Mouse (Mus musculus): ENCODE measurements around the gene Wscd1.

Gene Wscd1

GRCm38 (mm10) chr11:71749671-71750070 is at the start of gene Wscd1:
Gene Wscd1, plus strand, starts transcription at chr11:71749920.
- no peak for DNase-seq (ENCODE audit: low spot score)

- no peak for DNase-seq (ENCODE audit: low spot score)
Observed at GRCm38 (mm10) chr11:71728066-71728465, 21.7 kb upstream of the Wscd1 start.

GRCm38 (mm10) chr11:71729287-71729686 is 20.4 kb upstream of the Wscd1 start:
- DNase-seq (ENCODE audit: low spot score), result no peak

GRCm38 (mm10) chr11:71733771-71734170 is 15.9 kb upstream of the Wscd1 start:
- DNase-seq (ENCODE audit: low spot score), result no peak

- no peak for DNase-seq (ENCODE audit: low spot score)
Observed at GRCm38 (mm10) chr11:71737106-71737505, 12.6 kb upstream of the Wscd1 start.

GRCm38 (mm10) chr11:71738501-71739045 is 11.1 kb upstream of the Wscd1 start:
- DNase-seq (ENCODE audit: low spot score), result no peak

- no peak for DNase-seq (ENCODE audit: low spot score)
Observed at GRCm38 (mm10) chr11:71745875-71746274, 3.8 kb upstream of the Wscd1 start.

GRCm38 (mm10) chr11:71747719-71748118 is 2.0 kb upstream of the Wscd1 start:
- no peak for DNase-seq (ENCODE audit: low spot score)

- no peak for DNase-seq (ENCODE audit: low spot score)
Observed at GRCm38 (mm10) chr11:71750534-71751173, 934 bp downstream of the Wscd1 start.

GRCm38 (mm10) chr11:71751174-71751611 is 1.5 kb downstream of the Wscd1 start:
- DNase-seq (ENCODE audit: low spot score), result no peak

- no peak for DNase-seq (ENCODE audit: low spot score)
Observed at GRCm38 (mm10) chr11:71751689-71752088, 2.0 kb downstream of the Wscd1 start.

GRCm38 (mm10) chr11:71752626-71753025 is 2.9 kb downstream of the Wscd1 start:
- DNase-seq (ENCODE audit: low spot score), result no peak

GRCm38 (mm10) chr11:71755115-71755514 is 5.4 kb downstream of the Wscd1 start:
- no peak for DNase-seq (ENCODE audit: low spot score)

GRCm38 (mm10) chr11:71756325-71756724 is 6.6 kb downstream of the Wscd1 start:
- no peak for DNase-seq (ENCODE audit: low spot score)

- DNase-seq (ENCODE audit: low spot score), result no peak
Observed at GRCm38 (mm10) chr11:71758211-71759110, 8.7 kb downstream of the Wscd1 start.

- no peak for DNase-seq (ENCODE audit: low spot score)
Observed at GRCm38 (mm10) chr11:71760991-71761390, 11.3 kb downstream of the Wscd1 start.

GRCm38 (mm10) chr11:71763154-71763553 is 13.4 kb downstream of the Wscd1 start:
- no peak for DNase-seq (ENCODE audit: low spot score)

- DNase-seq (ENCODE audit: low spot score), result no peak
Observed at GRCm38 (mm10) chr11:71763651-71764275, 14.0 kb downstream of the Wscd1 start.

- DNase-seq (ENCODE audit: low spot score), result no peak
Observed at GRCm38 (mm10) chr11:71764743-71765142, 15.0 kb downstream of the Wscd1 start.

- no peak for DNase-seq (ENCODE audit: low spot score)
Observed at GRCm38 (mm10) chr11:71765335-71765734, 15.6 kb downstream of the Wscd1 start.

GRCm38 (mm10) chr11:71766380-71766779 is 16.7 kb downstream of the Wscd1 start:
- no peak for DNase-seq (ENCODE audit: low spot score)

GRCm38 (mm10) chr11:71767726-71768125 is 18.0 kb downstream of the Wscd1 start:
- DNase-seq (ENCODE audit: low spot score), result no peak
